Mouse (Mus musculus): ENCODE results near the gene Olfr1298. TPM values are rescaled to one million over a fixed set of nuclear protein-coding genes. Genes with fewer than 3 reads are reported as not detected.

The Olfr1298 gene
- not detected in 2 replicates for polyA plus RNA-seq (2016; fragmentation: Nextera tagmentation; extraction: Ambion mirVana)

- 94% methylated on average over 1 of the region's 1 CpGs for WGBS
- Histone ChIP-seq H3K4me2 (replicated peaks) (no peak within 1 kb of the TSS), H3K4me3 (no peak within 1 kb of the TSS), H3K4me1 (no peaks in the 10 kb centered on the region), H3K36me3 (no peaks in the 10 kb centered on the region), H3K27ac (no peak within 1 kb of the TSS), H3K27me3 (no peaks in the 10 kb centered on the region), H3K9me3 (replicated peaks) (no peaks in the 10 kb centered on the region), H3K9ac (no peak within 1 kb of the TSS)
- no peak for ATAC-seq (ENCODE audit: low FRiP score)
Measured at GRCm38 (mm10) chr2:111649101-111649500, at the start of gene Olfr1298. TSS of gene Olfr1298 (minus strand) at chr2:111649201.

- no peak for ATAC-seq (ENCODE audit: low FRiP score)
- no peak within 1 kb of the TSS for H3K4me2 ChIP-seq (replicated peaks)
- no peaks in the 10 kb centered on the region for H3K9me3 ChIP-seq (replicated peaks)
- no peak within 1 kb of the TSS for H3K4me3 ChIP-seq
- H3K27me3 ChIP-seq: no peaks in the 10 kb centered on the region
- no peak within 1 kb of the TSS for H3K9ac ChIP-seq
- no peak within 1 kb of the TSS for H3K27ac ChIP-seq
- H3K4me1 ChIP-seq: no peaks in the 10 kb centered on the region
- 85% methylated on average over 4 of the region's 4 CpGs for WGBS
- H3K36me3 ChIP-seq: no peaks in the 10 kb centered on the region
Measured at GRCm38 (mm10) chr2:111661119-111661518, 12.1 kb upstream of the Olfr1298 start, which contains the start of gene Olfr1299. TSS of gene Olfr1299 (plus strand) at chr2:111661419.

DNA sequence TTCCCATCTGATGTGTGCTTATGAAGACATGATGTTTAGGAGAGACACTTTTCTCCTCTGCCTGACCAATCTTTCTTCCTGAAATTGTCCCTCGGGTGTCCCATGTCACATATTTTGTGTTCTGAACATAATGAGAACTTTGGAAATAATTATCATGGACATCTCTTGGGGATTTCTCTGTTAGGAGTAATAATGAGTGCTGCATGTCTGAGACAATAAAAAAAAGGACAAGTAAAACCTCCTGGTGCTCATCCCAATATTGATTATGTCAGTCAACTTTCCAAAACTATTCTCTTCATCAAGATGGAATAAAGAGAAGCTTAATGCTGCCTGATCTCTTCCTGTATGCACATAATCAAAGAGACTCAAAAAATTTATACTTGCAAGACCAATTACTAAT lies 22.6 kb downstream of the Olfr1298 start, which contains the start of gene Olfr1297:
Gene Olfr1297 (minus strand): TSS at position 101 of the 400 bp plus-strand sequence.
- H3K27me3 ChIP-seq: no peaks in the 10 kb centered on the region
- H3K9ac ChIP-seq: no peak within 1 kb of the TSS
- H3K9me3 ChIP-seq (replicated peaks): no peaks in the 10 kb centered on the region
- ATAC-seq (ENCODE audit: low FRiP score): no peak
- no peak within 1 kb of the TSS for H3K27ac ChIP-seq
- no peak within 1 kb of the TSS for H3K4me2 ChIP-seq (replicated peaks)
- no peak within 1 kb of the TSS for H3K4me3 ChIP-seq
- no peaks in the 10 kb centered on the region for H3K36me3 ChIP-seq
- WGBS: 77% methylated on average over 1 of the region's 1 CpGs
- H3K4me1 ChIP-seq: no peaks in the 10 kb centered on the region

Other genes with a start within 250 kb of the Olfr1298 start
- gene Olfr1286, start 226.1 kb downstream of the Olfr1298 start, polyA plus RNA-seq (2016; fragmentation: Nextera tagmentation; extraction: Ambion mirVana): not detected in 2 replicates
- gene Olfr1287, start 200.1 kb downstream of the Olfr1298 start, polyA plus RNA-seq (2016; fragmentation: Nextera tagmentation; extraction: Ambion mirVana): not detected in 2 replicates
- not detected in 2 replicates for gene Olfr1288, start 175.1 kb downstream of the Olfr1298 start, polyA plus RNA-seq (2016; fragmentation: Nextera tagmentation; extraction: Ambion mirVana)
- gene Olfr1289, start 168.4 kb downstream of the Olfr1298 start, polyA plus RNA-seq (2016; fragmentation: Nextera tagmentation; extraction: Ambion mirVana): not detected in 2 replicates
- not detected in 2 replicates for gene Olfr1290, start 155.4 kb downstream of the Olfr1298 start, polyA plus RNA-seq (2016; fragmentation: Nextera tagmentation; extraction: Ambion mirVana)
- not detected in 2 replicates for gene Olfr1291-ps1, start 152.0 kb downstream of the Olfr1298 start, polyA plus RNA-seq (2016; fragmentation: Nextera tagmentation; extraction: Ambion mirVana)
- not detected in 2 replicates for gene Olfr1293-ps, start 124.0 kb downstream of the Olfr1298 start, polyA plus RNA-seq (2016; fragmentation: Nextera tagmentation; extraction: Ambion mirVana)
- not detected in 2 replicates for gene Olfr1294, start 108.9 kb downstream of the Olfr1298 start, polyA plus RNA-seq (2016; fragmentation: Nextera tagmentation; extraction: Ambion mirVana)
- gene Olfr1295, start 79.5 kb downstream of the Olfr1298 start, polyA plus RNA-seq (2016; fragmentation: Nextera tagmentation; extraction: Ambion mirVana): not detected in 2 replicates
- gene Olfr1297, start 22.7 kb downstream of the Olfr1298 start, polyA plus RNA-seq (2016; fragmentation: Nextera tagmentation; extraction: Ambion mirVana): not detected in 2 replicates
- not detected in 2 replicates for gene Olfr1299, start 12.2 kb upstream of the Olfr1298 start, polyA plus RNA-seq (2016; fragmentation: Nextera tagmentation; extraction: Ambion mirVana)
- gene Olfr1301, start 101.8 kb upstream of the Olfr1298 start, polyA plus RNA-seq (2016; fragmentation: Nextera tagmentation; extraction: Ambion mirVana): not detected in 2 replicates
- not detected in 2 replicates for gene Olfr1302, start 128.2 kb upstream of the Olfr1298 start, polyA plus RNA-seq (2016; fragmentation: Nextera tagmentation; extraction: Ambion mirVana)
- not detected in 2 replicates for gene Olfr1303, start 171.1 kb upstream of the Olfr1298 start, polyA plus RNA-seq (2016; fragmentation: Nextera tagmentation; extraction: Ambion mirVana)
- not detected in 2 replicates for gene Olfr1305, start 227.9 kb upstream of the Olfr1298 start, polyA plus RNA-seq (2016; fragmentation: Nextera tagmentation; extraction: Ambion mirVana)

Data from hindbrain, embryonic 12.5 days (tissue).